Mouse (Mus musculus) embryo, embryonic 10.5 days (tissue): ENCODE results near the gene Calcrl.
"Not testable (repeated sequence)": the region's sequence is repeated elsewhere in the genome, so short reads cannot be mapped to it uniquely, and the experiment has no call there.

ENCODE experiments used
- DNase-seq: peaks from one replicate; pipeline ENCODE4 v3.0.0-alpha.2; 2015; ENCODE audit warnings: low spot score

Calcrl gene

DNA sequence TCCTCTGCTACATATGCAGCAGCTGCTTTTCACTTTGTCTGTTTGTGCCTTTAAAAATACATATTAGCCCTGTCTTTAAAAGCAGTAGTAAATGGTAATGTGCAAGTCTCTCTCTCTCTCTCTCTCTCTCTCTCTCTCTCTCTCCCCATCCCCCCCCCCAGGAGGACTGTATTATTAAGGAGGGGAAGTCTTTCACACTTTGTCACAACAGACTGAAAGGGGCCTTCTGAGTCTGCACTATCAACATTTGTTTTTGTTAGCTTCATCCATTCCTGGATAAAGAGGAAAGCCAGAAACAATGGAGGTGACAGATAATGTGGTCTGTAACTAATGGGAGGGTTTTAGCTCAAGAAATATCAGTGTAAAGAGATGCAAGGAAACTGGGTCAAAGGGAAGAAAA lies 36.1 kb downstream of the Calcrl start:
- no peak for DNase-seq

DNA sequence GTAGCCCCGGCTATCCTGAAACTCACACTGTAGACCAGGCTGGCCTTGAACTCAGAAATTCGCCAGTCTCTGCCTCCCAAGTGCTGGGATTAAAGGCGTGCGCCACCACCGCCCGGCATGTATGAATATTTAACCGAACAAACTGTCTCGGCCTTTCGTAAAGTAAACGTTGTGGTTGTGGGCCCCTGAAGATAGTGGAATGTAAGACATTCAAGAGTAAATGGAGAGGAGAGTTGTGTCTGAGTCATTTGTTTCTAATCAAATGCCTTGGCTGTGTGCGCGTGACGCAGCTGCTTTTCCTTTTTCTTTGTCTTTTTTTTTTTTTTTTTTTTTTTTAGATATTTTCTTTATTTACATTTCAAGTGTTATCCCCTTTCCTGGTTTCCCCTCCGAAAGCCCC lies 36.7 kb downstream of the Calcrl start:
- DNase-seq, result not testable (repeated sequence)

DNA sequence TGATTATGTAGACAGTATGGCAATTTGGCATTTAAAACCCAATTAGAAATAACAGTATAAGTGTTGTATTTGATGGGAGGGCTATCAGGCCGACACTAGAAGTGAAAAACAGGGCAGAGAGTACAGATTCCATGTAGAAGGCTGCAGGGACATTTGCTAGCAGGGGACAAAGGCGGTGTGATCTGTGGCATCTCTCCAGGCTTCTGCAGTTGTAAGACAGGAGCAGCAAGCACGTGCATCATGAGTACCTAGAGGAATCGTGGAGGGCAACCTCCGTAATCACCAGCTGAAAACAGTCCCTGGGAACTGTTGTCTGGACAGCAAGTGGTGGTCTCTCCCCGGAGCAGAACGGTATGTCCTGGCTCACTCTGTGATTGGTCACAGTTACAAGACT lies 37.2 kb downstream of the Calcrl start:
- DNase-seq, result no peak

DNA sequence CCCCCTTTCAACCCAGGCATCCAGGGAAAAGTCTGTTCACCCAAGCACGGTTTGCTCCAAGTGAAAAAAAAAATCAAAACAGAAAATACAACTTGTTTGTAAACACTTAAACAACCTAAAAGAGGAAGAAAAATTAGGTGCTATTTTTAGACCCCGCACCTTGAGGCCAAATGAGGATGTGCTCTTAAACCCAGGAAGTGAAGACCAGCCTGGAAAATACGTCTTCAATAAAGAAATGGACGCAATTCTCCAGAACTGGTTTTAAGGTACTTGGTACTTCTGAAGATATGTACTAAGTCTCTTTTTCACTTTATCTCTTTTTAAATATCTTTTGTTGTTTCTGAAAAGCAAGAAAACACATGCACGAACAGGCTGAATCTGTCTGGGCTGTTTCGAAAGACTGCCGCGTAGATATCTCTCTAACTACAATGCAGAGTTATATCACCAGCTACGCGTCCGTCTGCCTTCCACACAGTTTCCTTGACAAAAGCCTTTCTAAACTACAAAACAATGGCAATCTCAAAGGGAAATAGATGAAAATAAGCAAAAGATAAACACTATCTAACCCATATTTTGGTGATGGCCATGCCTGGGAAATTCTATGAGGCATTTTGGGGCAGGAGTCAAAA lies 37.7 kb downstream of the Calcrl start:
- DNase-seq, result no peak

DNA sequence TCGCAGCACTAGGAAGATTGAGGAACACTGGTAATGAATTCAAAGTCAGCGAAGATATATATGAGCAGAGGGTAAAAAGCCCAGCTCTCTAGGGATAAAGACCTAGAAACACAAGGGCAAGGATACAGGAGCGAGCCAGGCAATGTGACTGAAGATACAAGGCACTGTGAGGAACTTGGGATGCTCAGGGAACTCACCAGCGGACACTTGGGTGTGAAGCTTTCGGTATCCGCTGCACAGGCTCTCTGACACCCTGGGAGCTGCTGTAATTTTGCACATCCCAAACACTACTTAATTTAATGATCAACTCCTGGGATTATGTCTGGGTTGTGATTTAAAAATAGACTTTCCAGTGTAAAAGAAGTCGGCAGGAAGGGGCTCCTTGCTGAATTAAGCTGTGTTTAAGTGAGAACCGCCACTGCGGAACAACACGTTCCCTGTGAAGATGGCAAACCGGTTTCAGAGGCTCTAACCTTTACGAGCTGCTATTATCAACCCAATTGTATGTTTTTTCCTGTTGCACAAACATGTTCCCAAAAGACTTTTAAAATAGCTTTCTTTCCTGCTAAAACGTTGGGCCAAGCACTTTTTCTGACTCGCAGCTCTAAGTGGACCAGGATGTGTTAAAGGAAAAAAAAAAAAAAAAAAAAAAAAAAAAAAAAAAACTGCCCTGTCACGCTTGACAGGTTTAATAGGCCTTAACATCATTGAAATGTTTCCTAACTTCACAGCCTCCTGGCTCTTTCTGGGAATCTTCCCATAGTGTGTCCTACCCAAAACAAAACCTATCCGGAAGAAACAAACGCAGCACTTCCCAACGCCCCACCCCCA lies 38.4 kb downstream of the Calcrl start:
- DNase-seq, result peak; percentile 46

DNA sequence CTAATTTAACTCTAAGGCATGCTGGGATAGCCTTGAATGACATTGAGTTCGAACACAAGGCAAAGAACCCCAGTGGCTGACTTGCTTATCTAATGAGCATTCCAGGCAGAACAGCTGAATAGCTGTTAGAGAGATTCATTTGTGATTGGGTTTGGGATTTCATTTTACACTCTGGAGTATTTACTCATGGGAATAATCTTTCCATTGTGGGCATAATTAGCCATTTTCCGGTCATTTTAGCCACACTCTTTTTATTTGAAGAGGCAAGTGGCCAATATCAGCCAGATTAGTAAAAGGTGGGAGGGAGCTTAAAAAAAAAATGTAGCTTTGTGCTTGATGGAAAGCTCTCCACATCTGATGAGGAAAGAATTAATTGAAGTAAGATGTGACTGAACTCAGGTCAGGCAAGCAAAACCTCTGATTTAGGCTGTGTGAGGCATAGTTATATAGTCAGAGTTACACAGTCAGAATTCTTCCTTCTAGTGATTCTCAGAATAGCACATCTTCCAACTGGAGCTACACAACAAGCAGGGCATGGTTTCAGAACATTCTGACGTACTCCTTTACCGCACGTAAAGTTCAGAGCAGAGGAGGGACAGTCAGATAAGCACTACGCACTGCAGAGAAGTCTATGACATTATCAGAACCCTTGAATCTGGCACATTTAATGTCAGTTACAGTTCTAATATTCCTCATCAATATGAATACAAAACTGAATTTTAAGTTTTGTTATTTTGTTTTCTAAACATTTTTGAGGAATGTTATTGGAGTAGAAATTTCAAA lies 40.1 kb downstream of the Calcrl start:
- DNase-seq, result no peak

DNA sequence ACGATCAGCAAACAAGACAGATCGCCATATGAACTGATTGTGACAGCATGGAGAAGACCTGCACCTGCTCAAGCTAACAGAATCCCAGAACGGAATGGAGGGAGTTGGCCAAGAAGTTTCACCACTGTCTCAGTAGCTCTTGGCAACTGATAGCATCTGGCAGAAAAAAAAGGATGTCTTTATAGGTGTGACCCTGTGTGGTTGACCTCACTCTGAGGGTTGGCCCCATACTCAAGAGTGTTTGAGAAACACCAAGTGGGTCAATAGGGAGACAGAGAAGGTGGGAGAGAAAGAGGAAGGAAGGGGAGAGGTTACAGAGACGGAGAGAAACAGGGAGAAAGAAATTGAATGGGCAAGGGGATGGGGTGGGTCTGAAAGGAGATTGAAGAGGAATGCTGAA lies 41.4 kb downstream of the Calcrl start:
- DNase-seq, result no peak

DNA sequence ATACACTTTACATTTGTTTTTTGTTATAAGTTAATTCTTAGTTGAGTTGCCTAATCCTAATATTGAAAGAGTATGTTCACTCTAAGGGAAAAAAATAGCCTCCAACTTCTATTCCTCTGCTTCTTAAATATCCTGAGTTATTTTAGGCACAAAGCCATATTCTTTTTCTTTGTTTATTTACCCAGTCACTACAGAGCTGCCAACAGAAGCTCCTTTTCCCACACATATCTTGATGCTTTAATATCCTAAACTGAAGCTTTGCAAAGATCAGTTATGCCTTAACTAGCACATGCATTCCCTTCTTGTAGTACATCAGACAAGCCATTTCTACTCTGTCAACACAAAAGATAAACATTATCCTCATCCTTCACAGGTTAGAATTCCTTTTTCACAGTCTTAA lies 42.7 kb downstream of the Calcrl start:
- no peak for DNase-seq

DNA sequence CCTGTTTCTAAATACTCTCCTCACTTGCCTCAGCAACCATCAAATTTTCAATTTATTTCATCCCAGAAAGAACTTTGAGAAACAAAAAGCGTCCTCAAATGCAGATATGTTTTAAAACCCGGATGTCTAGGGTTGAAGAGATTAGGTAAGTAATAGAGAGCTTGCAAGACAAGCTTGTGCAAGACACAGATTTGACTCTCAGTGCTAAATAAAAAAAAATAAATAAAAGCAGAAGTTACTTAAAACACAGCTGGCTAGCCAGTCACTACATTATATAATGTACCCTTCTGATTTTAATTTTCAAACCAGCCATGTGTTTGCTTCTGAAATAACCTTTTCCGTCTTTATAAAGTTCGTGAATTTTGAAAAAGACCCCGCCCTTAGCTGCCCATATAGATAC lies 43.2 kb downstream of the Calcrl start:
- DNase-seq, result no peak

DNA sequence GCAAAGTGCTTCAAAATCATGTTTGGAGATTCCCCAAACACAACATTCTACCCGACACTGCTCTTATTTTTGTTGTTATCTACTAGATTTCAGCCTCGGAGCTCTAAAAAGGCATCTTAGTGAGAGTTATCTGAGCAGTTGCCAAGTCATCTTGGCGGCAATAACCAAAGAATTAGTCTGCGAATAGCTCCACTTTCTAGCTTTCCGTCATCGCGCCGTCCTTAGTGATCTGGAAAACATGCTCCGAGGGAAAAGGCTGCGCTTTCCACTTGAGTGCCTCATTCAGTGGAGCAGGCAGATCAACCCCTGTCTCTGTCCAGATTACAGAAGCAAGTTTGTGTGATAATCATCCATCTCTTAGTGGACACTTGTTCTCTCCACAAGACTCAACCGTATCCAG lies 44.4 kb downstream of the Calcrl start:
- DNase-seq, result no peak

DNA sequence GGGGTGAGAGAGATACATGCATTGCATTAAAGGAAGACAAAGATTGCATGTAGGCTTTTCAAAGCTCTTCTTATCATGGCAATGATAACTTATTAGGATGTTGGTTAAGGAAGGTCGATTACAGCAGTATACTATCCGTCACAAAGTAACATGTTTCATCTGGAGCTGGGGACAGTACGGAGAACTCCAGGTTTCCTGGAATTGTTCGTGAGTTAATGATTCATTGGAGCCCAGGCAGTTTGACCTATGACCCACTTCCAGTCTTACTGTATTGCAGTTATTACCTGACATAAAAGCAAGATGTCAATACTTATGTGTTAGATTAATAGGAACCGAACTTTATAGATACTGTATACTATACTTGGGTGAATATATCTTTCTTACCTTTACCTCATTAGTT lies 46.5 kb downstream of the Calcrl start:
- DNase-seq, result no peak

DNA sequence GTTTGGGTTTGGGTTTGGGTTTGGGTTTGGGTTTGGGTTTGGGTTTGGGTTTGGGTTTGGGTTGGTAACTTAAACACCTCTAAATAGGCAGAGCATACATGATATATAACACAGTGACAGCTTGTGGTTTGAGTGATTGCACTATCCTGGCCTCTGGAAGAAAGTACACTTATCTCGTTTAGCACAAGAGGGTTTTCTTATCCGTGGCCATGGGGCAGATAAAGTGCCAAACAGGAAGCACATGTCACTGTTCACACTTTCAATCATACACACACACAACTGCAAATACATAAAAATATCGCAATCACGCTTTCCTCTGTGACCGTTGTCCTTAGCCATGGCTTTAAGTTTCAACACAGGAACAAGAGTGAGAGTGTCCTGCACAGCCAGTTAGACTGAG lies 56.0 kb downstream of the Calcrl start:
- DNase-seq, result no peak

DNA sequence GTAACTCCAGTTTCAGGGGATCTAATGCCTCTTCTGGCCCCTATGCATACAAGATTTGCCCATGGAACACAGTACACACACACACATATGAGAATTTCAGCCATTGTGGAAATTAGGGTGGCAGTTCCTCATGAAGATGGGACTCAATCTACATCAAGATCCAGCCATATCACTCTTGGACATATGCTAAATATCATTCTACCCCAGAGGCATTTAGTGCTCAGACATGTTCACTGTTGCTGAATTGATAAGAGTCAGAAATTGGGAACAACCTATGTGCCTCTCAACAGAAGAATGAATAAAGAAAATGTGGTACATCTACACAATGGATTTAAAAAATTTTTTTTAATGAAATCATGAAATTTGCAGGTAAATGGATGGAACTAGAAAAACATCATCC lies 58.5 kb downstream of the Calcrl start:
- DNase-seq, result no peak

DNA sequence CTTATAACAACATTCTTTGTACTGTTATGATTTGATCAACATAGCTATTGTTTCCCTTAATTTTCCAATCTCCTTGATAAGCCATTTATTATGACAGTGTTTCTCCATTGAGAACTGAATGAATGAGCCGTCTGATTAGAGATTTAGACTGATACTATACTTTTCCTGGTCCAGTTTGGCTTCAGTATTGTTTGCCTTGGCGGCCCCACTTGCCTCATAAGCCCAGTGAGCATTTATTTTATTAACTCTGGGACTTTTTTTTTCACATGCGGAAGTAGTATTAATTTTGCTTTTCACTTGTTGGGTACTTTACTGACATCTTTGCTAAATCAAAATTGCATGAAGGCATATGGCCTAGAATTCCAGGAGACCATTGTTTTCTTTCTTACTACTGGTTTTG lies 59.9 kb downstream of the Calcrl start:
- DNase-seq, result no peak

DNA sequence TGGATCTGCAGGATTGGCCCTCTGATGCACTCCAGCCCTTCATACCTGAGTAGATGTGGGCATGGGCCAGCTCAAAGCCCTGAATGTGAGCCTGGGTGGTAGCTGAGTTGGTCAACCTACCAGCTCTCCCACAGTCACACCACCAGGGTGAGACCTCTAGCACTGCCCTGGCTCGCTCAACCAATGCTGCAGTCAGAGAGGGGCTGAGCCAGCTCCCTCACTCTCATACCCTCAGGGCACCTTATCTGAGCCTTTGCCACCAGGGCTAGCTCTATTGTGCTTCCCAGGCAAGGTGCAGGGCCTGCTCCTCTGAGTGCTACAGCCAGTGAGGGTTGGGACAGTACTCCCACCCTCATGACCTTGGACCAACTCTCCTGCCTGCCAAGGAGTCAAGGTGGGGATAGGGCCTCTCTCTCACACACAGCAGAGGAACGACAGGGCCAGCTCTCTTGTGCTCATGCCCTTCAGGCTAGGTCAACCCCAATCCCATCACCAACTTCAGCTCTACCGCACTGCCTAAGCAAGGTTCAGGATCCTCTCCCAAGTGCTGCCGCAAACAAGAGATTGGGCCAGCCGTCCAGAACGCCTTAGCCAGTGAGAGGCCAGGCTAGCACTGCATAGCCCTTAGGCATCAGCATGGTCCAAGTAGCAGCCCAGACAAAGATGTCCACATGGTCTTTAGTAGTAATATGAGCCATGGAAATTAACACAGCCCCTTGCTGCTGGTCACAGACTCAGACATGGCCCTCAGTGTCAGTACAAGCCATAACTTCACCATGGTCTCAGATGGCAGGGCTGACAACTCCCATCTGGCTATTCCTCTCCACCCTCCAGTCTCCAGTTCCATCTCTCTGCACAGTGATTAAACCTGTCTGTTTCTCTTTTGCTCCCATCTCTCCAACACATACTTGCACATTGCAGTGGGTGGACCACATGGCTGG lies 62.2 kb downstream of the Calcrl start:
- no peak for DNase-seq

DNA sequence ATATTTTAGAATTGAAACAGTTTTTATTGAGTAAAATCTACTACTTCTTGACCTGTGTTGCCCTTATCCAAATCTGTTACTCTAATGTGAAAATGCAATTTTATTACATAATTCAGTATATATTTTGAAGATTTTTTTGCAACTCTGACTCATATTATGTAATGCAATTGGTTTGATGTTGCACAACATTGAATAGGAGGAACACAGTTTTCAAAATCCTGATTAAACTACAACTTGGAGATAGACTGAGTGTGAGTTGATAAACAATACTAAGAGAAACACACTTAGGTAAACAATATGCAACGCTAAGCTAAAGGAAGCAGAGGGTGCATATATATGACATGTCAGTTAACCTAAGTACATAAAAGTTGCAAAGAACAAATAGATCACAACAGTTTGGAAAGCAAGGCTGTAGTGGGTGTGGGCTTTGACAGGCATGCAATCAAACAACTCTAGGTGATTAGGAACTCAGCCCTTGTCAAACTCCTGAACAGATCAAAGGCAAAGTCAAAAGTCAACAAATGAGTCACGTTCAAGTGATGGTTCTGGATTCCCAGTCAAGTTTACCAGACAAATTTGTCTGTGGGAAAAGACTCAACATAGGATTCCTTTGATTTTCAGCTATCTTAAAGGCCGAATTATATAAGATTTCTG lies 66.4 kb downstream of the Calcrl start:
- no peak for DNase-seq

DNA sequence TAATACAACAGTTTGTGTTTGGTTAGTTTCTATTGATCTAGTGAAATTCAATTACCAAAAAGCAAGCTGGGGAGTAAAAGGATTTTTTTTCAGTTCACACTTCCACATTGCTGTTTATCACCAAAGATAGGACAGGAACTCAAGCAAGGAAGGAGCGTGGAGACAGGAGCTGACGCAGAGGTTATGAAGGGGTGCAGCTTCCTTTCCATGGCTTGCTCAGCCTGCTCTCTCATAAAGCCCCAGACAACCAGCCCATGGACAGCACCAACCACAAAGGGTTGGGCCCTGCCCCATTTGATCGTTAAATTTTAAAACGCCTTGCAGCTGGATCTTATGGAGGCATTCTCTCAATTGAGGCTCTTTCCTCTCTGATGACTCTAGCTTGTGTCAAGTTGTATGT lies 69.9 kb downstream of the Calcrl start:
- DNase-seq, result no peak

DNA sequence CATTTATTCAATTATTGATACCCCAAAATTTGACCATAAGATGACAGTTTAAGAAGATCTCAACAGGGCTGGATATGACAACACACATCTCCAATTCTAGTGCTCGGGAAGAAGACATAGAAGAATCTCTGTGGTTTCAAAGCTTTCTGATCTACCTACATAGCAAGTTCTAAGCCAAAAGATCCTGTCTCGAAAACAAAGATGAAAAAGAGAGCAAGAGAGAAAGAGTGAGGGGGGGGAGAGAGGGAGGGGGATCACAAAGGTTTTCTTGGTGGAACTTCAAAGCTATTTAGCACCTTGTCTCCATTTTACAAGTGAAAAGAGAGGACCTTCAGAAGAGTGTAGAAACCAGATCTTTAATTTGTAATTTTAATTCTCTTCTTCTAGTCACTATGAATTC lies 77.8 kb downstream of the Calcrl start:
- no peak for DNase-seq

DNA sequence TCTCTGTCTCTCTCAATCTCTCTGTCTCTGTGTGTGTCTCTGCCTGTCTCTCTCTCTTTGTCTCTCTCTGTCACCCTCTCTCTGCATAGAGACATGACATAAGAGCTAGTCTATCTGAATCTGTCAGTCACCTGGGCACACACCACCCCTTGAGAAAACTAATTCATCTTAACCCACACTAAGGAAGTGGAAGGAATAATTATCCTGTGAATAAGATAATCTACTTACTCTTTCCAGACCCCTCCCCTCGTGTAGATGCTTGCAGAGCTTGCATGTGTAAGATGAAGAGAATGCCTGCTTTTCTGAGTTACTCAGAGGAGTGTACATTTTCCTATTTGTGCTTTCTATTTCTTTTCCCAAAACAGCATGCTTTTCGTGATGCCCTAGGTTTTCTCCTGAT lies 81.5 kb downstream of the Calcrl start:
- DNase-seq, result no peak

DNA sequence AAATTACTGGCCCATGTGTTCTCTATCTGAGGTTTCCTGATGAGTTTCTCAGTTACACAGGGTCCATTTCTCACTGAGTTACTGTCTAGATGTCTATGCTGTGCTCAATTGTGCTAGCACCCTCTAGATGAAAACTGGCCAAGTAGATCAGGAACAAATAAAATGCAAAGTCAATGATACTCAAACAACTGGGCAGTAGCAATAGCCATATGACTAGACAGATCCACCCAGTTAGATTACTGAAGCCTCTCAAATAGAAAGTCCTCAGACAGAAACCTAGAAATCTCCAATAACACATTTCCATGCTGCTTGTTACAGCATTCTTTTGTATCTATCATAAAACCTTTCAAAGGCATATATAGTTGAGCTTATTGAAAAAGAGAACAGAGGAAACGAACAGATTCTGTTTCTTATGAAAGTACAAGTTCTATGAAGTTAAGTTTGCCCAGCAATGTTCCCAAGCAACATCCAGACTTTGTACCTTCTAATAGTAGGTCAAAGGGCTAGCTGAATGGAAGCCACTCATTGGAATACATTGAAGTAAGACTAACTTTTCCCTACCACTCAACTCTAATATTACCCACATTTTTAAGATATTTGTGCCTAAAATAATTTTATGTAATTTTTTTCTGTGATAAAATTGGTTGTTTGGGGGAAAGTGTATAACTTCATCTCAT lies 87.3 kb downstream of the Calcrl start:
- DNase-seq, result no peak

DNA sequence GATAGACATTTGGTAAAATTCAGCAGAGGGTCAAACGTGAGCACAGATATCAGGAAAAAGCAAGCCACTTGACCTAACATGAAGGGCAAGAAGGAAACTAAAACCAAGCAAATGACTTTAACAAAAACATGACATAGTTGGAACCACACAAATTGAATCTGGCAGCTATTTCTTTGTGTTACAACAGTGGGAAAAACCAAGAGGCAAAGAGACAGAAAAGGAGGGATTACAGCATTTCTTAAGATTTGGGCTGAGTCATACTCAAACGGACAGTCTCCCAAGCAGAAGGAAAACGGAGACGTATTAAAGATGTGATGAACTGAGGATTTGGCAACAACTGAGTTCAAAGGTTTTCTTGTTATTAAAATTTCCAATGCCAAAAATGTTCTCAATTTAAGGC lies 88.9 kb downstream of the Calcrl start:
- DNase-seq, result no peak
